Mouse (Mus musculus) common myeloid progenitor, adult 5-6 weeks (primary cell): ENCODE results near the gene Mapre3. TPM values are rescaled to one million over a fixed set of nuclear protein-coding genes. Genes with fewer than 3 reads are reported as not detected.
A peak's percentile ranks its signal among the peaks of the same experiment; 100 is the strongest.

Source experiments
- ATAC-seq: replicated peaks from 2 replicates; pipeline ENCODE4 v1.8.0; 2016; ENCODE audit warnings: low read depth, mild to moderate bottlenecking, moderate TSS enrichment, inconsistent platforms; ENCODE audit not compliant: poor library complexity, severe bottlenecking
- total RNA-seq: library from RNA; stranded (forward); fragments of 200-1000, 187-1606 nt; gene quantifications from 2 replicates; pipeline ENCODE4 v1.2.3, GENCODE M21; 2017

Gene Mapre3
- not detected in 2 replicates for total RNA-seq

DNA sequence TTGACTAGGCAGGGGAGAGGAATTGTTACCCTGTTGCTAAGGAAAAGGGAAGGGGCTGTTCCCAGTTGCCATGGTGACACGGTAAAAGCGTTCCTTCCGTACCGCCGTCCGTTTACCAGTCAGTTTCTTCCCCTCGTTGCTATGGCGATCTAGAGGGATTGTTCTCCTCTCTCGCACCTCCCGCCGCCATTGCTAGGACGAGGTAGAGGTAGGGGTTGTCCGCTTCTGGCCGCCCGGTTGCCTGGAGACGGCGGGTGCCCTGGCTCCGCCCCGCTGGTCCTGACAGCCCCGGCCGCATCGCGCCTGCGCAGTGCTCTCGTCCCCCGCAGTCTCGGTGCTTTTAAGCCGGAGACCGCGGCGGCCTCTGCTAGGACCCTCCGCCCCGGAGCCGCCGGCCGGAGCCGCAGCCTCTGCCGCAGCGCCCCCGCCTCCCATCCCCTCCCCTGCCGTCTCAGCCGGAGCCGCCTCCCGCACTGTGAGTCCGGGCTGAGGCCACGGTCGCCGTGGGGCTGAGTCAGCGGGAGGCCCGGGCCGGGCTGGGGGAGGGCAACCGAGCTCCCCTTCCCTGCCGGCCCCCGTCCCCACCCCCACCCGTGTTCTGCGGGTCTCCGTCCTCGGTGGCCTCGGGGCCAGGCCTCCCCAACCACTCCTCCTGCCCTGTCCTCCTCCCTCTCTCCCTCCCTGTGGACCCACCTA lies at the start of gene Mapre3:
TSS of gene Mapre3 (plus strand) at position 218 of the 696 bp plus-strand sequence.
- peak; percentile 87 for ATAC-seq

DNA sequence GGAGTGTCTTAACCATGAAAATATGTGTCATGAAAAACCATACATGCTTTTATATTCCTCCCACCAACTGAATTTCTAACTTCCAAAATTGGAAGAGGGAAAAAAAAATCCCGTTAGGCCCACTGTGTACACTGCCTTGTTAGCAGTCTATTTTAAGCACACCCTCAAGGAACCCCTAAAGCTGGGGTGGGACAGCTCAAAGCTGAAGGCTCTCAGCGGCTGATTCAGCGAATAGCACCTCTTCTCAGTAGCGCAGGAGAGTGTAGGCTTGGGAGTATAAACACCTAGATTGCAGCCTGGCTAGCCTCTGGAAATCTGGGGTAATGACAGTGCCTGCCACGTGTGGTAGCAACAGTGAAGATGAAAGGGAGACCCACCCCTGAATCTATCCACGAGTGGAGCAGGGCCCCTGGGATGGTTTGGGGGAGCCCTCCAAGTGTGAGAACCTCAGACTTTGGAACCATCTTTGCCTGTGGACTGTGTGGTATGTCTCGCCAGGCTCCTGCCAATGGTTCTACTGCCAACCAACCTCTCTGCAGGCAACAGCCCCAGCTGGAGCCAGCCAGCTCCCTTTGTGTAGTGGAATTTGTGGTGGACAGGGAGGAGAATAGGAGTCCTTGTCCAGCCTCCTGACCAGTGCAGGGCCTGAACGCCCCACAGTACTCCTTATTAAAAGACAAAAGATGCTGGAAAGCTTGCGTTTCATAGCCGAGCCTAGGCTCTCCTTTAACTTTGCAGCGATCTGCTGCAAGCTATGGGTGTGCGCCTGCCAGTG lies 48.7 kb upstream of the Mapre3 start:
- no peak for ATAC-seq

DNA sequence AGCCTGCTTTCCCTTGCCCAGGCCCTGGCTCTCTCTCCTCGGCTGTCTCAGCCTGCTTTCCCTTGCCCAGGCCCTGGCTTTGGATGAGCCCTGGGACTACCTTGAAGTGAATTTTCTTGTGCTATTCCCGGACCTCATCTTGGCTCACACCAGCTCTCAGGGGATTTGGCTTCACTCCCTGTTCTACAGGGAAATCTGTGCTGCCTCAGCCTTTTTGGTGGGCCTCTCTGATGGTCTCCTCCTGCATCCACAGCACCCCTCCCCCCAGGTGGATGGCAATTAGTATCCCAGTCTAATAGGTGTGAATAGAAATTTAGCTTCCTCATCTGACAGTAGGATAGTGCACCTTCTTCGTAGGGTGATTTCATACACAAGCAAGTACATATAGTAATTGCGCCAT lies 46.4 kb upstream of the Mapre3 start:
- no peak for ATAC-seq

DNA sequence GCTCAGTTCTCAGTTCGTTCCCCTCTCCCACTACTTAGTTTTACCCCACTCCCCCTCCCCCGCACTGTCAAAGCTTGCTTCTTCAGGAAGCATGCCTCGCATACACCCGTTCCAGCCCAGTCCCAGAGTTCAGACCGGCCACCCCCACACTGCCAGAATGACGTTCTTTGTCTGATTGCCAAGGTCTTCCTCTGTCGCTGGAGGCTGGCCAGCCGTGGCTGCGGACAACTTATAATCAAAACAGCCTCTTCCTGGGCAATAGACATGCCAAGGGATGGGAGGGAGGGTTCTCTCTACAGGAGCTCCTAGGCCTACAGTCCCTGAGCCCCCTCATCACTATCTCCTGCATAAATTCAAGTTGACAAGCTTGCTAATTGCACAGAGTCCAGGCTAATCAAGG lies 45.8 kb upstream of the Mapre3 start:
- ATAC-seq: no peak

DNA sequence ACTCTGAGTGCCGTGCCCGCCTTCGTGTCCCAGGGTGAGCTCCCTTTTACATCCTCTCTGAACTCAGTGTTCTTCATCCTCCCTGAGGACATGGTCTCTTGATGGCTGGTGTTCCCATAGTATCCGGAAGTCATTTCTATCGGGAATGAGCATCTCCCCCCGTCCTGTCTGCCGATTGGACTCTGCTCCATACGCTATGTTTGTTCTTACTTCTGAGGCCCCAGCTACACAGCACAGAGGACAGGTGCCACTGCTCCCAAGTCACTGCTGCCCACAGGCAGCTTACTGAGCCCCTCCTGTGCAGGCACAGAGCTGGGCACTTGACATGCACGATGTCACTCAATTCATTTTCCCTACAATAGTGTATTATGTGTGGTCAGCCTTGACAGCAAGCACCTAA lies 45.4 kb upstream of the Mapre3 start:
- no peak for ATAC-seq

DNA sequence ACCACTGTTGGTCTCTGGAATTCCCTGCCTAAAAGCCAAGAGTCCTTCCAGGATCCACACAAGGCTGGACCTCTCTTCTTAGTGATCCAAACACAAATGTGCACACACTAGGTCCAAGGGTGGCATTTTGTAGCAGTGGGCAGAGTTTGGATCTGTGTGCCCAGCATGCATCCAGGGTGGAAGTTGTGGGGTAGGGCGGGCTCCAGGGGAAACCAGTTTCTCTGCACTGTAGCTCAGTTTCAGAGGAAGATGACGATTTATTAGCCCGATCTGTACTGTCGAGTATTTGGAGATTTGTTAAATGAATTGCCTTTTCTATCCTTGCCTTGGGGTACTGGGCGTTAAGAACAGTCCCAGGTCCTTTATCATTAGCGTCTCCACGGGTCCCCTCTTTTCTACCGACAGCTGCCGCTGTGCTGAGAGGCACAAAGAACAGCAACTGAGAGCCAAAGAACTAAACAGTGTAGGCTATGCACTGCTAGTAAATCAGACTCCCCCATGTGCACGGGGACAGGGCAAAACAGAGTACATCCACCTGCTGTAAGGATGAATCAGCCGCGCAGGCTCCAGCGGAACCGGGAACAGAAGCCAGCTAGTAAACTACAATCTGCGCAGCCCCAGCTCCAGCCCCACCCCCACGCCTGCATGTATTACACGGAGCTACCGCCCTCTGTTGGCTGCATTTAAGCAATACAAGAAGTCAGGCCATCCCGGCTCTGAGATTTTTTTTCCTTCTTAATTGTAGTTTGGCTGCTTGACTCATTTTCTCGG lies 39.7 kb upstream of the Mapre3 start:
- peak; percentile 94 for ATAC-seq

DNA sequence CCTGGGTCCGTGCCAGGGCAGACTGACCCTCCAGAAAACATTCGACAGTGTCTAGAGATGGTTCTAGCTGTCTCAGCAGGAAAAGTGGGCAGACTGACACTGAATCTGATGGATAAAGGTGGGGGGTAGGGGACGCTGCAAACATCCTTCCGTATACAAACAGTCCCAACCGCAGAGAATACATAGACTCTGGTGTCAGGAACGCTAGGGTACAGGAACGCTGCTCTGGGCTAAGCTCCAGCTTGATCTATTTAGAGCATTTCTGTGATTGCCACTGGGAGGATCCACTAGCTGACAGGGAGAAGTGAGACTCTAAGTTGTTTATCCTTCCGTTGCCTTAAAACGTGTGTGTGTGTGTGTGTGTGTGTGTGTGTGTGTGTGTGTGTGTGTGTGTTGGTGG lies 33.7 kb upstream of the Mapre3 start:
- no peak for ATAC-seq

DNA sequence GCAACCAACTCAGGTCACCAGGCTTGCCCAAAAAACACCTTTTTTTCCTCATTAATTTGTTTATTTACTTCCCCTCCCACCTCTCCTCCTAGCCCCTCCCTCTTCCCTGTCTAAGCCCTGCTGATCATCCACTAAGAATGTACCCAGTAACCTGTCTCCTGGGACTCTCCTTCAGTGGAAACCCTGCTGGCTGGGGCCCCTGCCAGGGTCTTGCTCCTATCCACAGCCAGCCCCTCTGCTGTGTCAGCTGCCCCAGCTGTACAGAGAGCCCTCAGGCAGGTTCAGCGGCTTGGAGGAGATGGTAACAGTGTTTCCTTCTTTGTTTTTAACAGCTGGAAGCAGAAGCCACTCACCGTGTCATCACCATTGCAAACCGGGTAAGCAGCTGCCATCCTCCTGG lies 33.3 kb upstream of the Mapre3 start:
- ATAC-seq: no peak

DNA sequence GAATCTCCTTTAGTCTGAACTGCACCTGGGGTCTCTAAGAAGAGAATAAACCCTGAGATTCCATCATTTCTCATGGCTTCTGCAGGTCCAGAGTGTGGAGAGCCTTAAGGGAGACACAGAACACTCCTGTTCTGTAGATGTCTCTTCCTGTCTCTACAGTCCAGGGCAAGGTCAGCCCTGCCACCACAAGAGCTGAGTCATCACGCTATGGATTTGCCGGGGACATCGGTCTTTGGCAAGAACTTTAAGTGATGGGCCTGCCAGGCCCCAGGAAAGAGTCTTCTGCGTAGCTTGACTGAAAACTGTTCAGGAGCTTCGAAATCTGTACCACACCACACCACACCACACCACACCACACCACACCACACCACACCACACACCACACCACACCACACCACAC lies 27.1 kb upstream of the Mapre3 start:
- no peak for ATAC-seq

DNA sequence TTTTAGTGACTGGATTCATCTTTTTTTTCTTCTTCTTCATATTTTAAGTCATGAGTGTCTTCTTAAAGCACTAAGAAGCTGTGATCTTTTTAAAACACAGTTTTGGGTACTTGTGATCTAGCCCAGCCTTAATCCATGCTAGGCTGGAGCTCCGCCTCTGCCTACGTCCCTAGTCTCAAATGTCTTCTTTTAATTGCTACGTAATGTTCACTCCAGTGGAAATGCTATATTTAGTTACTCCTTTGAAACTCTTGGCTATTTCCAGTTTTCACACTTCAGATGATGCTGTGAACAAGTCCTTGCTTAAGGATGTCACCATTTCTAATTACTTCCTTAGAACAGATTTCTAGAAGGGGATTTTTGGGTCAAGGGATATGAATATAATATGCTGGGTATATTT lies 24.4 kb upstream of the Mapre3 start:
- no peak for ATAC-seq

DNA sequence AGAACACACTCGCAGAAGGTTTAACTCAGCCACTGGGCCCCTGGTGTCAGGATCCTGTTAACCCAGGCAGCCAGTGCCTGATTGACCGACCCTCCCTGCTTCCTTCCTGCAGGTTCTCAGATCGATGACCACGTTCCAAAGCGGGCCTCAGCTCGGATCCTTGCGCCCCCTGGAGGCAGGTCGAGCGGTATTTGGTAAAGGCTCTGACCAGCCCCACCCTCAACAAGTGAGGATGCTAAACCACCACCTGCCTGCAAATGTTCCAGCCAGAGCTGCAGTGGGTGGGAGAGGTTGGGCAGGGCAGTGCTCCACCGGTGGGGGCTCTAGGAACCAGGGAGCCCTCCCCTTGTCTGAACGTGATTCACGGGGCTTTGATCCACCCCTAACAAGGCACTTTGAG lies 18.3 kb upstream of the Mapre3 start:
- peak; percentile 71 for ATAC-seq

DNA sequence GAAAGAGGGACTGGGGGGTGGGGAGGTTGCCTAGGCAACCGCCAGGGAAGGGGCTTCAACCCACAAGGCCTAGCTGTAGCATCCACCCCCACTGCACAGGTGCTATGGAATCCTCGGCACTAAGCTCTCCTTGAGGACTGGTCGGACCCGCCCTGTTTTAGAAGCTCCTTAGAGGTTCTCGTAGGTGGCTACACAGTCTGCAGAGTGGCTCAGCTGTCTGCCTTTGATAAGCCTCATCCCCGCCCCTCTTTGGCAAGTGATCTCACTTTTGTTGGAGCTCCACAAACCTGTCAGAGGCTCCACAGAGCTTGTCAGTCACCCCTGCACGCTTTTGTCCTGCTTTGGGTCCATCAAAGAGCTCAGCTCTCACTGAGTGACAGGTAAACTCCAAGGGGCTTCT lies 17.0 kb upstream of the Mapre3 start:
- peak; percentile 42; the same call in 1 of the 2 replicates for ATAC-seq

DNA sequence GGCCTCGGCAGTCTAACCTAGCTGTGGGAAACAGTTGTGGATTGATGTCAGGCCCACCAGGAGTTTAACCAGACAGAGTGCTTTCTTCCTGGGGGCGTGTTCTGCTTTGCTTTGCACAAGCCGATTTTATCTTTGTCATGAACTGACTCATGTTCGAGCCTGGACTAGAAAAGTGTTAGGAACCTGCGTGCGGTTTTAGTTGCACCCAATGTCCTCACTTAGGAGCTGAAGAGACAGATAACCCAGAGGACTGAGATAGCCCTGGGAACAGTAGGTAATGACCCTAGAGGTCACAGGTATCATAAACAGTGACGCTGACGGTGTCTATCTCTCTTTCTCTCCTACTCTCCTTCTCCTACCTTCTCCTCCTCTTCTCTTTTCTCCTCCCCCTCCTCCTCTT lies 16.5 kb upstream of the Mapre3 start:
- no peak for ATAC-seq

DNA sequence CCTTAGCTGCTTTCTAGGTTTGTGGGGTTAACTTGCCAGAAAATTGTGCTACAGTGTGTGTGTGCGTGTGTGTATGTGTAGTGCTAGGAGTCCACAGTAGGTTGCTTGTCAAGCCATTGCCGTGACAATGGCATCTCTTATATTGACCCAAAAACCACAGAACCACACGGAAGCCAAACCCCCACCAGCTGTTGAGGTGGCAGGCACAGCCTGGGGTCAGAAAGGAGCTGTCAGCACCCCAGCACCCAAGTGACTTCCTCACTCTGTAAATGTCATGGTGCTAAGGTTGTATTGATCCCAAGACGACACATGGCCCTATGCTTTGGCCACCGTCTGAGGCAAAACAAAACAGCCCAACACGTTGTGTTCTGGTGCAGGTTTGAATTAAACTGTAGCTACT lies 15.5 kb upstream of the Mapre3 start:
- no peak for ATAC-seq

DNA sequence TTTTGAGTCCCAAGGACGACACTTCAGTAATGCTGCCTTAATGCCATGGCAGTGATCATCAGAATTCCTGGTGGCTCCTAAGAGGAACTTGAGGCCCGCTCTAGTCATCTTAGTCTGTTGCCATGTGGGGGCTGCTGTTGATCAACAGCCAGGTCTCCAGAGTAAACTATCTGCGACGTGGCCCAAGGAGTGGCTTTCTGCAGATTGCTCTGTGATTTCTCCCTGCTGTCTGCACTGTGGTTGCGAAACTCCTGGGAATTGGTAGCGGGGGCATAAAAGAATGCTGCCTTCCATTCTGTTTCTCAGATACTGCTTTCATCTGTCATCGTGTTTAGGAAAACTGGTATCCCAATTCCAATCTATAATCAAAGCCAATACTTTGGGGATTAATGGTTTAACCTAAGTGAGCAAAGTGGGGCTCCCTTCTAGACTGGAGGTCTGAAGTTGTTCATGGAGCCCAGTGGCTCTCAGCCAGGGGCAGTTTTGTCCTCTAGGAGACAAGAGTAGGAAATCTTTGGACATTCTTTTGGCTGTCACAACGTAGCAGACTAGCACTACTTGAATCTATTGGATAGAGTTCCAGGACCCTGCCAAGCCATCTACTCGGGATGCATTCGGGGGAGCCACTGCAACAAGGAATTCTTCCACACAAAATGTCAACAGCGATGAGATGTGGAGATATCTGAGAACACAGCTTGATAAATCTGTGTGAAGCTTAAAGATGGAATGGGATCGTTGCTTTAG lies 11.5 kb upstream of the Mapre3 start:
- ATAC-seq: no peak

DNA sequence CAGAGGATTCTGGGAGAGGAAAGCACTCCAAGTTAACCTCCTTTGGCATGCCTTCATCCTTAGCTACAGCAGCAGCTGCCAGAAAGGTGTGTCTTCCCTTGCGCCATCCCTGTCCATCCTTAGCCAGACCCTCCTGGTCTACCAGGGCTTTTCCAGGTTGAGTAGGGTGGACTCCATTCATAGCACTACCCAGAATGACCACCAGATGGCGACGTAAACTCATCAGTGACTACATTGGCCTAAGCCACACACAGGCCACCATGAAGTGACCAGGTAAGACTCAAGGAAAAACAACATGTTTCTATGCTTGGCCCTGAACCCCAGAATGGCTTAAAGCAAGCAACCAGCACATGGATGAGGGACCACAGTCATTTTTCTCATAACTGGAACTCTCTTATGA lies 8.3 kb upstream of the Mapre3 start:
- ATAC-seq: peak; percentile 92

DNA sequence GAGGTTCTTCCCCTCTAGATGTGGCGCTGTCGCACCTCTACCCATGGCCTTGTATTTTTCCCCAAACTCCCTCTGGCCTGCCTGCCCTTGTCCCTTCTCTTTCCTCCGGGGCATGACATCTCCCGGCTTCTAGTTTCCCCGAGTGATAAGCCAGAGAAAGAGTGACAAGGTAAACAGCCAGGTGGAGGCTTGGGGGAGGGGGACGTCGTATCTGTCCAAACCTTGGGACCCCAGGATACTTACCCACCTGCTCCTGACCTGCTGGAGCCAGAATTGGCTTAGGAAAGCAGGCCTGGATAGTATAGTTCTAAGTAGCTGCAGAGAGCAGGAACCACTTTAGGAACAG lies 652 bp downstream of the Mapre3 start:
- ATAC-seq: no peak

DNA sequence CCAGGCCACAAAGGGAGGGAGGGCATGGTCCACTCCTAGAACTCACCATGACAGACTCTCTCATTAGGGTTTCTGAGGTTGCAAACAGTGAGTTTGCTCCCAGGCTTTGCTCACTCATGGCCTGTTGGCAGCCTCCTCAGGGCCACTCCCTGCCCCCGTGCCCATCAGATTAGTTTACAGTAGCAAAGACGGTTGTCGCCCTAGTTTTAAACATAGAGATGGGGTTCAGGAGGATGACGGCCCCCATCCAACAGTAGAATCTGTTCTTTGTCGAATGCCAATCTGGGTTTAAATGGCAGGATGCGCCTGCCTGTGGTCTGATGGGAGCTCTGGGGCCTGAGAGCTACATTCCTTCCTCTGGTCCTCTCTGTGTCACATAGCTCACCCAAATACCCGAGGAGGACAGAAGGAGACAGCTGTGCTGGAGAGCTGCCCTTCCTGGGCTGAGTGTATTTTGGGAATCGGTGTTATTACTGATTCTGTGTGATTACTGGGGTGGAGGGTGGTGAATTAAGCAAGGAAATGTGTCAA lies 1.9 kb downstream of the Mapre3 start:
- no peak for ATAC-seq

DNA sequence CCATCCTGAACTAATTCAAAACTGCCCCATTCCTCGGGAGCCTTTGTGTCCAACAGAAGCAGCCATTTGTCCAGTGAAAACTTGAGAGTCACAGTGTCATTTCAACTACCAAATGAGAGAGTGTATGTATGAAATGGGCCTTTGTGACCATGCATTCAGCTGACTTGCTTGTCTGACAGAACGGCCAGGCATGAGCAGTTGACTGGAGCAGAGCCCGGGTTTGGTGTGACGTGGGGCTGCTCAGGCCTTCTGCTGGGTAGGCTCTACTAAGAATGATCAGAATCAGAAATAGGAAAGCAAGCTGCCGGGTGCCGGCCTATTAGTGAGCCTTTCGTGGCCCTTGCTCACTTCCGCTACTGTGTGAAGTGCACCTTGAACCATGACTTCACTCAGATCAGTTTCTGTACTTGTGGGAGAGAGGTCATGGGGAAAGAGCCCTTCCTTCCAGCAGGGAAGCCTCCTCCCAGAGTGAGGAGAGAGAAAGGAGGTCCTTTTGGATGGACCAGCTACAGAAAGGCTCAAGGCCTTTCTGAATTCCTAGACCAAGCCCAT lies 4.4 kb downstream of the Mapre3 start:
- no peak for ATAC-seq

DNA sequence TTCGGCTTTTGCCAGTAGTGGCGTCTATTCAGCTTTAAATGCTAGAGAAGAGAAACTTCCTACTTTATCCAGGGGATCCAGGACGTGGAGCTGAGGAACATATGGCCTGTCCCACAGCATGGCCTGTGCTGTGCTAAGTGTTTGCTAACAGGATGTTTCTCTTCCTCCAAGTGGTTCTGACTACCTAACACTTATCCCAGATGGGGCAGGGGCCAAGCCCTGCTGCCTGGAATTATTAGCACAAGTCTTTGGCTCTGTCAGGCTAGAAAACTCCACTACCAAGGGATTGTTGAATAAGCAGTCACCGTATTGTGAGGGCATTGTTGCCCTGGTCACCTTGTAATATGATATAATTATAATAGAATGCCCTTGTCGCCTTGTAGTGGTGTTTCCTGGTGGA lies 8.2 kb downstream of the Mapre3 start:
- no peak for ATAC-seq
